Mouse (Mus musculus): ENCODE measurements around the gene Gm20736. TPM values are rescaled to one million over a fixed set of nuclear protein-coding genes. Genes with fewer than 3 reads are reported as not detected.

The Gm20736 gene
- not detected for polyA plus RNA-seq (2014; fragmentation: Illumina TruSeq; extraction: RNeasy Lipid Tissue Mini Kit (QIAGEN cat#74804); ENCODE audit: low read depth, low replicate concordance)

GRCm38 (mm10) chrY:65377390-65377789, at the start of gene Gm20736:
Gm20736 (plus strand) TSS chrY:65377690.

Other genes with a start within 250 kb of the Gm20736 start
- not detected for gene Gm20924, start 170.2 kb upstream of the Gm20736 start, polyA plus RNA-seq (2014; fragmentation: Illumina TruSeq; extraction: RNeasy Lipid Tissue Mini Kit (QIAGEN cat#74804); ENCODE audit: low read depth, low replicate concordance)